ENCODE assay signal across 26 mouse cellular contexts in genomic region chr8:124735371-124735911, GRCm38 (mm10). TPM values are rescaled to one million over a fixed set of nuclear protein-coding genes. Genes with fewer than 3 reads are reported as not detected.
A peak's percentile ranks its signal among the peaks of the same experiment; 100 is the strongest.
DNase-seq lines count a peak whose midpoint lies in the region; ATAC-seq and TF ChIP-seq lines count a peak whose summit lies in the region.
"Had no signal": no experiment of that assay in that cellular context is flagged by ENCODE, and none has a peak within 500 bp of the region (broad histone marks: within the 10 kb centered on the region; RNA-seq: fewer than 3 reads in every experiment).

No protein-coding gene starts in this region.

- H3K27ac ChIP-seq in hindbrain, embryonic 12.5 days, result no peak overlapping the region
- H3K27ac ChIP-seq: embryonic facial prominence, embryonic 13.5 days; embryonic facial prominence, embryonic 15.5 days; forebrain, embryonic 13.5 days; forebrain, embryonic 15.5 days had no signal

- no peak for TF ChIP-seq CTCF in G1E (IDR thresholded peaks at IDR 0.05; ENCODE audit: low read depth, low read length)

- no peak overlapping the region for H3K4me3 ChIP-seq in G1E (ENCODE audit: low read depth, low read length)
- no peak overlapping the region for H3K4me3 ChIP-seq in hindbrain, embryonic 12.5 days
- H3K4me3 ChIP-seq: embryonic facial prominence, embryonic 13.5 days; embryonic facial prominence, embryonic 15.5 days; erythroblast, embryonic 14.5 days; forebrain, embryonic 13.5 days; forebrain, embryonic 15.5 days had no signal

- H3K4me2 ChIP-seq in hindbrain, embryonic 12.5 days (replicated peaks), result no peak overlapping the region
- H3K4me2 ChIP-seq: embryonic facial prominence, embryonic 13.5 days; embryonic facial prominence, embryonic 15.5 days; forebrain, embryonic 13.5 days; forebrain, embryonic 15.5 days had no signal

- 74% methylated on average over 3 of the region's 3 CpGs for WGBS in hindbrain, embryonic 12.5 days

- no peaks in the 10 kb centered on the region for H3K27me3 ChIP-seq in G1E (ENCODE audit: insufficient read depth, low read length)
- no peaks in the 10 kb centered on the region for H3K27me3 ChIP-seq in hindbrain, embryonic 12.5 days
- H3K27me3 ChIP-seq: embryonic facial prominence, embryonic 13.5 days; embryonic facial prominence, embryonic 15.5 days; forebrain, embryonic 13.5 days; forebrain, embryonic 15.5 days; Patski had no signal

- DNase-seq in A20 (ENCODE audit: low read depth, low spot score) (peak; percentile 43), G1E (ENCODE audit: low spot score) (no peak), R1 (ENCODE audit: low read depth, low spot score) (peak; percentile 67)
- DNase-seq in urinary bladder, postnatal 36 days (ENCODE audit: low spot score in 2 of 2), result no peak
- DNase-seq in thymus, adult 18-20 months, result no peak
- DNase-seq: adrenal gland, adult 8-10 months; adrenal gland, postnatal 14 days; adrenal gland, postnatal 36 days; cerebellum, adult 11-12 months; cerebellum, adult 2 months; cerebellum, adult 9-10 months; cerebellum, postnatal 14 days; cerebellum, postnatal 36 days; embryo, embryonic 11 days; forebrain, postnatal 0 days had no signal

- peaks cover 46% of the 10 kb centered on the region for H3K36me3 ChIP-seq in G1E (replicated peaks)
- peaks cover 49% of the 10 kb centered on the region for H3K36me3 ChIP-seq in hindbrain, embryonic 12.5 days

- no peak overlapping the region for H3K9ac ChIP-seq in hindbrain, embryonic 12.5 days
- H3K9ac ChIP-seq: embryonic facial prominence, embryonic 13.5 days; embryonic facial prominence, embryonic 15.5 days; forebrain, embryonic 13.5 days; forebrain, embryonic 15.5 days; forebrain, postnatal 0 days had no signal

- peaks cover 4% of the 10 kb centered on the region; the same call in 1 of the 2 replicates for H3K4me1 ChIP-seq in G1E (ENCODE audit: insufficient read depth, low read depth, low read length)
- no peaks in the 10 kb centered on the region for H3K4me1 ChIP-seq in hindbrain, embryonic 12.5 days
- H3K4me1 ChIP-seq: embryonic facial prominence, embryonic 15.5 days; forebrain, embryonic 13.5 days; forebrain, embryonic 15.5 days had no signal

- no peaks in the 10 kb centered on the region for H3K9me3 ChIP-seq in G1E (replicated peaks)
- no peaks in the 10 kb centered on the region for H3K9me3 ChIP-seq in hindbrain, embryonic 12.5 days (replicated peaks)
- H3K9me3 ChIP-seq: embryonic facial prominence, embryonic 13.5 days; embryonic facial prominence, embryonic 15.5 days; forebrain, embryonic 13.5 days; forebrain, embryonic 15.5 days had no signal

- ATAC-seq in G1E (ENCODE audit: extremely low read depth, insufficient number of reproducible peaks, low FRiP score, poor library complexity, severe bottlenecking), result peak; percentile 42; the same call in 1 of the 2 replicates
- 0 out of 2 replicates have a peak, but pooled peaks have one; percentile 35 for ATAC-seq in megakaryocyte-erythroid progenitor cell, adult 5-6 weeks (replicated peaks; ENCODE audit: low FRiP score, low TSS enrichment, poor library complexity, severe bottlenecking)
- ATAC-seq in hindbrain, embryonic 12.5 days (ENCODE audit: low FRiP score), result no peak
- ATAC-seq: activated CD4-positive, CD25-positive, alpha-beta regulatory T cell, adult 4 months; forebrain, embryonic 13.5 days; forebrain, embryonic 15.5 days; forebrain, postnatal 0 days; Patski had no signal

RNA-seq across cellular contexts. Expression of gene Arv1, which starts 13.5 kb away (rescaled TPM):
- total RNA-seq in G1E (2014; fragmentation: Nextera tagmentation) (12.4 and 26.0 TPM in 2 replicates), G1E (2017) (4.2 and 5.0 TPM in 2 replicates)
- 22.0 and 22.9 TPM in 2 replicates for polyA plus RNA-seq in G1E (2012)
- 20.9 and 32.3 TPM in 2 replicates for total RNA-seq in megakaryocyte-erythroid progenitor cell, adult 5-6 weeks (2014; fragmentation: Nextera tagmentation)
- 3.3 and 4.4 TPM in 2 replicates for total RNA-seq in megakaryocyte-erythroid progenitor cell, adult 5-6 weeks (2017)
- 33.4 and 37.7 TPM in 2 replicates for polyA plus RNA-seq in hindbrain, embryonic 12.5 days (2016; fragmentation: Nextera tagmentation; extraction: Ambion mirVana)

RNA-seq across cellular contexts. Expression of gene Ttc13, which starts 13.7 kb away (rescaled TPM):
- total RNA-seq in G1E (2014; fragmentation: Nextera tagmentation) (26.2 and 35.1 TPM in 2 replicates), G1E (2017) (30.4 and 35.5 TPM in 2 replicates)
- polyA plus RNA-seq in G1E (2012), result 6.8 and 9.2 TPM in 2 replicates
- 64.6 and 73.5 TPM in 2 replicates for total RNA-seq in megakaryocyte-erythroid progenitor cell, adult 5-6 weeks (2014; fragmentation: Nextera tagmentation)
- 41.7 and 50.7 TPM in 2 replicates for total RNA-seq in megakaryocyte-erythroid progenitor cell, adult 5-6 weeks (2017)
- 61.4 and 62.2 TPM in 2 replicates for polyA plus RNA-seq in hindbrain, embryonic 12.5 days (2016; fragmentation: Nextera tagmentation; extraction: Ambion mirVana)

RNA-seq across cellular contexts. Expression of gene Fam89a, which starts 16.2 kb away (rescaled TPM):
- not detected in 2 replicates for total RNA-seq in G1E (2014; fragmentation: Nextera tagmentation)
- 0.35 TPM in 1 of 2 replicates, not detected in the other for total RNA-seq in G1E (2017)
- polyA plus RNA-seq in G1E (2012), result not detected in 2 replicates
- total RNA-seq in megakaryocyte-erythroid progenitor cell, adult 5-6 weeks (2014; fragmentation: Nextera tagmentation), result not detected in 2 replicates
- not detected in 2 replicates for total RNA-seq in megakaryocyte-erythroid progenitor cell, adult 5-6 weeks (2017)
- polyA plus RNA-seq in hindbrain, embryonic 12.5 days (2016; fragmentation: Nextera tagmentation; extraction: Ambion mirVana), result 5.1 and 6.0 TPM in 2 replicates
- total RNA-seq: common myeloid progenitor, adult 5-6 weeks had no signal
- polyA plus RNA-seq: erythroblast, embryonic 14.5 days had no signal

RNA-seq across cellular contexts. Expression of gene Trim67, which starts 57.5 kb away (rescaled TPM):
- not detected in 2 replicates for total RNA-seq in G1E (2014; fragmentation: Nextera tagmentation)
- 0.05 TPM in 1 of 2 replicates, not detected in the other for total RNA-seq in G1E (2017)
- polyA plus RNA-seq in G1E (2012), result not detected in 2 replicates
- total RNA-seq in megakaryocyte-erythroid progenitor cell, adult 5-6 weeks (2014; fragmentation: Nextera tagmentation), result not detected in 2 replicates
- total RNA-seq in megakaryocyte-erythroid progenitor cell, adult 5-6 weeks (2017), result not detected in 2 replicates
- 11.9 and 13.2 TPM in 2 replicates for polyA plus RNA-seq in hindbrain, embryonic 12.5 days (2016; fragmentation: Nextera tagmentation; extraction: Ambion mirVana)
- total RNA-seq: common myeloid progenitor, adult 5-6 weeks had no signal
- polyA plus RNA-seq: activated CD4-positive, CD25-positive, alpha-beta regulatory T cell, adult 4 months; C2C12; erythroblast, embryonic 14.5 days had no signal

Comparison
In these comparisons a context has a peak if more than half of its experiments do, and no peak if none do; other contexts are left out.
1. DNase-seq: peak in A20 (single experiment) and R1 (single experiment); none in G1E (single experiment), urinary bladder, postnatal 36 days (0 of 2) and thymus, adult 18-20 months (0 of 2).